Mouse (Mus musculus) right cerebral cortex, adult 2 months (tissue): ENCODE data around the gene Rapgef4.
A peak's percentile ranks its signal among the peaks of the same experiment; 100 is the strongest.
"Not testable (repeated sequence)": the region's sequence is repeated elsewhere in the genome, so short reads cannot be mapped to it uniquely, and the experiment has no call there.

Source experiments
- DNase-seq, 2 experiments: peaks; one replicate each; pipeline ENCODE4 v3.0.0; 2021 to 2022; ENCODE audit warnings: low spot score in 2 of 2

Rapgef4 gene

DNA sequence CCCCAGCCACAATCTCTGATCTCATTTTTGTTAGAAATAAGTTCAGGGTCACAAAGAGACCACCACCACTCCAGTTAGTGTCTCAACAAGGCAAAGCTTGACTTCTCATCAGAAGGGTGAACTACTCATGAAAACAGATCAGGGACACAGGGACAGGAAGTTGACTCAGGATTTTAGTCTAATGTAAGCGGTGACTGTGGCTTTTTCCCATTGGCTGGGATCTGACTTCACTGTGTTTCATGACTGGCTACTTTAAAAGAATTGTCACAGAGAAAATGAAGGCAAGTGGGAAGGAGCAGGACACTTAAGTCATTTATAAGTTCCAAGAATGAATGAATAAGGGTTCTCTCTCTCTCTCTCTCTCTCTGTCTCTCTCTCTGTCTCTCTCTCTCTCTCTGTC, 45.5 kb downstream of the Rapgef4 start:
- DNase-seq: no peak

DNA sequence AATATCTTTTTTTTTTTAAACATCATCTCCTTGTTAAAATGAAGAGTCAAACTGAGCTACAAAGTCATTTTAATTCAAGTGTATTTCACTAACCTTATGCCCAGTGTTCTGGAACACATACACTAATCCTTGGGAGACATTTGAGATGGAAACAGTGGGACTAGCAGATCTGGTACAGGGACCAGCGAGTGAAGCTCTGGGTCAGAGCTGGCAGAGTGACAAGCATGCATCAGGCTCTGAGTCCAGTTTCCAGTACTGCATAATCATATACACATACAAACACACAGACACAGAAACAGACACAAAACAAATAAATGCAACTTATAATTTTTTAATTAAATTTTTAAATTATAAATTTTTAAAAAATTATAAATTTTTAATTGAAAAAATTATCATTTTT, 48.0 kb downstream of the Rapgef4 start:
- DNase-seq: no peak

DNA sequence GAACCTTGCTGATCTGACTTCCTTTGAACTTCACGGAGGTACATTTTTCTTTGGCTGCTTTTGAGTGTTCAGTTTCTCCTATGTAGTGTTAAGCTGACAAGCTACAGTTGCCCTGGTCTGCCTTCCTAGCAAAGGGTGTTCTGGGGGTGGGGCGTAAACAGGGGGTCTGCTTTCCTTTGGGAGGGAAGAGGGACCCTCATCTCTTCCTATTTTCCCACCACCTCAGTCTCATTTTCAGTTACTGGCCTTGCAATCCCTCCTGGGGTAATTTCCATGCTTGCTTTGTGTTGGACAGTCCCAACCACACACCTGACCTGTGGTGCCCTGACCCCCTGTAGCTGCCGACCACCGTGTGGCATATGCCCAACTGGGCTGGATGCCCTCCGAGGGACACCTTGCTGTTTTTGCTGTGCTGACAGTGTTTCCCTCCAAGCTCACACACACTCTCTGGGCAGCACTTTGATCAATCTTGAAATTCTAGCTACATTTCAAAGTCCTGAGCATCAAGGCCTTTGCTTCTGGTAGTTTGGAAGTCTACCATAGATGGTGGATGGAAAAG, 48.6 kb downstream of the Rapgef4 start:
- no peak for DNase-seq

DNA sequence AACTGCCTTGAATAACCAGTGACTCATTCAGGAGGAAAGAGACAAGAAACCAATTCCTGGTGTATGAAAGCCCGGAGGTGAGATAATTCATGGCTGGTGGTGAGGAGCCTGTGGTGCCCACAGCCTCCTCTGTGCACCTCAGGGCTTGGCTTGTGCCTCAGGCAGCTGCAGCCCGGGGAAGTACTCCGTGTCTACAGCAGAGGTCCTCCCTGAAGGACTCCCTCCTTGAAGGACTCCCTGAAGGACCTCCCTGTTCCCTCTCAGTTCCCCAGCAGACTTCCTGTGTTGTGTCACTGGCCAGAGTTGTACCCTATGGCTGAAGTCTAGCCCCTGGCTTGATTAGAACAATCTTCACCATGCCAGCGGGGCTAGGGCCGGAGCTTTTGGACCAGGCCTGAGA, 50.7 kb downstream of the Rapgef4 start:
- DNase-seq: peak in 1 of 2 experiments; percentile 29

DNA sequence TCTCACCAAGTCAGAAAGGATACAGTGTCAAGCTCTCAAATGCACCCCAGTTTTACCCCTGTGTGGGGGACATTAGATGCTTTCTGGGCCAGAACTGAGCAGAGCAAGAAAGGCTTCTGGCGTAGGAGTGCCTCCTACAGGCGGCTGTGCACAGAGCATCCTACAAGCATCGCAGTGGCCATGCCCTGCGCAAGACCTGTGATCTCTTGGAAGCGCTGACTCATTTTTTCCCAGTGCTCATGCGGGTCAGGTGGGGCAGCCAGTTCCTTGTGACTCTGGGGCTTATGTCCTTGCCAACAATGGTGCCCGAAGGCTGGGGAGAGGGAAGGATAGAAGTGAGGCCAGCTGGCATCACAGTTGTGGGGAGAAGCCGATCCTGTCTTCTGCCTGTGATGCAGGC, 54.6 kb downstream of the Rapgef4 start:
- DNase-seq: peak; percentile 38 to 56

DNA sequence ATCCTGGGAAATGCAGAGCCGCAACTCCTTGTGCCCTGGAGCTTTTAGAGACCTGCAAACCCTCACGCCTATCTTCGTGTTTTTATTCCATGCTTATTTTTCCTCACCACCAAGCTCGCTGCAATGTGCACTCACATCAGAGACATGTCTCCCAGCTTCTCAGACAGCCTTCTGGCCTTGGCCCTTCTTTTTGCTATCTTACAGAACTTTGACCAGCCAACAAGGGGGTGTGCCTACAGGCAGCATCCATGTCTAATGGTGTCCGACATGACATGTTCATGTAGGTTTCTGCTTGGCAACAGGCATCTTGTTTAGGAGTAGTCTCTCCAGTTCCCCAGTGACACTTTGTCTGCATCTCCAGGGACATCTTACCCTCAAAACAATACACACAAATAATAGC, 56.3 kb downstream of the Rapgef4 start:
- no peak for DNase-seq

DNA sequence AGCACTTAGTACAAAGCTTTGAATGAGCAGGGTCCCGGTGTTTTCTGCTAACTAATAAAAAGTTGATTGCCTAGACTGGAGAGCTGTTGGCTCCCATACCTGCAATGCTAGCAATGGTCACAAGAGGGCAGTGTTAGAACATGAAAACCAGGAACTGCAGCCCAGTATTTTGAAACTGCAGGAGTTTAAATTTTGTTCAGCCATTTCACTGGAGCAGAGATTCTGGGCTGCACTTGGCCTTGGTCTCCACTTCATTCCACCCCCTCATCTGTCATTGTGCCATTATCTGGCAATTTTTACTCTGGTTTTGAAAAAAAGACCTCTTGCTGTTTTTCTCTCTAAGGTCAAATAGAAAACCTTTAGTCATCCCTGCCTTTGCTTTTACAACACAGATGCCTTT, 57.2 kb downstream of the Rapgef4 start:
- DNase-seq: peak; percentile 92 to 93

DNA sequence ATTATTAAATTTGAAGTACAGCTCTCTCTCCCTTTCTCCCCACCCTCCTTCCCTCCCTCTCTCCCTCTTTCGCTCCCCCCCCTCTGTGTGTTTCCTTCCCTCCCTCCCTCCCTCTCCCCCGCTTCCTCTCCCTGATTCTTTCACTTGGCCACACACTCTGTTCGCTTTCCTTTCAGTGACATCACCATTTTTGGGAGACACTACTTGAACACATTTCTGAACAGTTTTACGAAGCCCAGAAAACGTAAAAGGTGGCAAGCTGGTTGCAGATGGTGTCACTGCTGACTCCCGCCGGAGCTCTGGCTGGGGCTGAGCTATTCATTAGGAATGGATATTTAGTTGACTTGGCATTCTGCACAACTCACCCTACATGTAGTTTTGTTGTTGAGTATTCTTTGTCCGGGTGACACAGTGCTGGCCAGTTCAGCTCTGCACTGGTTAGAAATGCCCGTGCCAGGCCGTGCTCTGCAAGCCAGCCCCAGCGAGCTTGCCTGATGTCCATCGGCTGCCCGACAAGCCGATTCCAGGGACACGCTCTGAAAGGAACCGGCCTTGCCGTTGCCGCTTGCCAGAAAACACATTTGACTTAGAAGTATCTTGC, 57.7 kb downstream of the Rapgef4 start:
- DNase-seq: peak; percentile 43 to 53

DNA sequence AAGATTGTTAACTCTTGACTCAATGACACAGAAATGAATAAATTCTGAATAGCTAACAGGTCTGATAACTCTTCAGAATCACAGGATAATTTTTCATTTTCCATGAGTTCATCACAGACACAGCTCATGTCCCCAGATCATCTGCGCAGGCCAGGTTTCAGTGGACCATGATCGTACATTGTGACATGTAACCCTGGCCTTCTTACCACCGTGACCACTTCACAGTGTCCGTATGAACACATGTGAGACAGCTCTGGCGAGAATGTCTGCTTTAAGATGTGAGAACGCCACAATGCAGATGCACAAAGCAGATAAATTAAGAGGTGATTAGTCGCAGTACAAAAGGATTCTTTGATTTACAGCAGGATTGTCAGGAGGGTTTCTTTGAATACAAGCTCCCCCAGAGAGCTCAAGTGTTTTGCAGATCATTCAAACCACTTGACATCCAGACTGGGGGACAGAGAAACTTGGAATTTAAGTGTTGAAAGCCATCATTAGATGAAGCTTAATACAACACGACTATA, 58.5 kb downstream of the Rapgef4 start:
- DNase-seq: no peak

DNA sequence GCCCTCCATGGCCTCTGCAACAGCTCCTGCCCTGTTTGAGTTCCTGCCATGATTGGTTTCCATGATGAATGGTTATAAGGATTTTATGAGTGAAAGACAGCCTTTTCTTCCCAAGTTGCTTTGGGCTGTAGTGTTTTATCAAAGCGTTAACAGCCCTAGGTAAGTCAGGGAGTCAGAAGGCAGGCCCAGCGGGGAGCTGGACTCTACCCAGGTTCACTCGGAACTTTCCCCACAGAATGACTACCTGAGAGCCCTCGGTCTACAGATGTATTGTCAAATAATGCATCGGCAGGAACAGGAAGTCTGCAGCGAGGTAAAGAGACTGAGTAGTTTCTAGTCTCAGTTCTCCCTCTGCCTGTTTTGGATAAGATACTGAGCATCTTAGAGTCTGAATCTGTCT, 60.0 kb downstream of the Rapgef4 start:
- DNase-seq: no peak

DNA sequence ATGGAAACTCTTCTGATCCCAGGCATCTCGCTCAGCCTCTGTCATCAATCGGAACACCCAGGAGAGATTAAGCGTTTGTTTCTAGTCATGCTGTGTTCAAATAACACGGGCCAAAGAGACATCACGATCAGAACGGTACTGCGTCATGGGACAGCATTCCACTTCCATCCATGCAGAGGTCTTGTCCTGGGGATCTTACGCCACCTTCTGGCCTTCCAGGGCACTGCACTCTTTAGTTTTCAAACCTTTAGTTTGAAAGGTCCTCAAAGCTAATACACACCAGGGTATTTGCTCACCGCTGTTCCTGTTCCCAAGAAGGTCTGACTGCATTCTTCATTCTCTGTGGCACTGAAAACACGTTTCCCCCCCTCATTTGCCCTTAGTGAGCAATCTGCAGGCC, 61.1 kb downstream of the Rapgef4 start:
- DNase-seq: no peak

DNA sequence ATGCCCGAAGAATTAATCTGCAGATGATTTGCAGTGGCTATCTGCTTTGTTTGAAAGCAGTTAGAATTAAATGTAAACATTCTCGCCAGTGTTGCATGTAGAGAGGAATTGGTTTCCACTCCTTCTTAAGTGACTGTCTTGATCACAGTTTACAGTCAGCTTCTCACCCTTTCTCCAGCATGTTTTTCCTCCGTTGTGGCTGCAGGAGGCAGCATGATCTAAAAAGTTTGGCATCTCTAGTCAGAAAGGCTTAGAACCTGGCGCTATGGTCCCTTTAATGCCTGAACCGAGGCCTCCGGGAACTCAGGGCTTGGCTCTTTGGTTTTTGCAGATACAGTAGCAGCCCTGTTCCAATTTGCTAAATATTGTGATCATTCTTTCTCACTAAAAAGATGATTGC, 63.2 kb downstream of the Rapgef4 start:
- DNase-seq: no peak

DNA sequence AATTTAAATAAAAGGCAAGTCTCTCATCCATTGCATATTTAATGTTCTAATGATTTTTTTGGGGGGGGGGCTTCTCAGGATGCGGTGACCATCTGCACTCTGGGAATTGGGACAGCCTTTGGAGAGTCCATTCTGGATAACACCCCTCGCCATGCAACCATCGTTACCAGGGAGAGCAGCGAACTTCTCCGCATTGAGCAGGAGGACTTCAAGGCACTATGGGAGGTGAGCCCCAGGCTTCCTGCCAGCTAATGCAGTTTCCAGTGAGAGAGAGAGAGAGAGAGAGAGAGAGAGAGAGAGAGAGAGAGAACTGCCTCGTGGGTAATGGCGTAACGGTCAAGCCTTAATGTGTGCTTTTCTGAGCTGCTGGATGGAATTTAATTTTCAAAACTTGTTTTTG, 64.0 kb downstream of the Rapgef4 start:
- DNase-seq: no peak

DNA sequence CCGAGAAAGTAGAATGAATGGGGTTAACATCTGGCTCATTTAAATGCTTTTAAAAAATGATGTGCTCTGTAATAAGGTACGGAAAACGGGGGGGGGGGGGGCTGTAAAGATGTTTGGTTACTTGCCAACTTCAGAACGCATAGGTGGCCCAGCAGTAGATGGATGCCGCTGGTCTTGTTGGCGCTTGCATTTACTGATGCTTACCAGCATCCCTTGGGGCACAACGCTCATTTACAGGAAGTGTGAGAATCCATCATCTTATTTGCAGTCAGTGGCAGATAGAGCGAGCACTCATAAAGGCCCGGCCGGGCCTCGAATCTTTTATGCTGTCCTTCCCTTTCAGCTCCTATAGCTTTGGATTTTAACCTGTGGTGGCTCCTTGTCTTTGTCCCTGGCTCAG, 64.6 kb downstream of the Rapgef4 start:
- DNase-seq: no peak

DNA sequence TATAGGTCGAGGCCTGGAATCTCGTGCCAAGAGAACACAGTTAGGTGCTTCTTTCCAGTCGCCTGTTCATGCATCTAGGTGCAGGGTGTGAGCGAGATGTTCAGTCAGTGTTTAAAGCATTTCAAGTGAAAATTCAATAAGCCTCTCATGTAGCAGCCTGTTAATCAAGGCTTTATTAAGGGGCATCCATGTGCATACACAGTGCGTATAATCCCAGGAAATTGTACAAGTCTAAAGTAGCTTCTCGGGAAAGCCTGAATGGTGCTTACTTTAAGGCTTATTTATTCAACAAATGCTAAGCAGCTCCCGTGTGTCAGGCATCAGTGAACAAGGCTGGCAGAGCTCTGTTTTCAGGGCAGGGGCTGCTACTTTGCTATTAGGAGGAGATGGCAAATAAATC, 69.4 kb downstream of the Rapgef4 start:
- no peak for DNase-seq

DNA sequence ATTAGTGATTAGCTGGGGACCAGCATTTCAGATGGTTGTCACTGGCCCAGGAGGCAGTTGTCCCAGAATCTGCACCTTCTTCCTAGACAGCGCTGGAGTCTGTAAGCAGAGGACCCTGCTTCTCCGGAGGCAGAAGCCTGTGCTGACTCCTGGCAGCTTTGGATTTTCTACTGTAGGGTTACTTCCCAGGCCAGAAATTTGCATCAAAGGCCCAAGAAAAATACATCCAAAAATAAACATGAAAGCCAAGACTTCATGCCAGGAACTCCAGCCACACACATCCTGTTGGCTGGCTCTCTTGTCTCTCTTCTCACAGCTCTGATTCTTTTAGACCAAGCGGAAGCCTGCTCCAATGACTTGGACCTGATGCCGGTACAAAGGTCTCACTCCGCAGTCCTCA, 73.2 kb downstream of the Rapgef4 start:
- DNase-seq: no peak

DNA sequence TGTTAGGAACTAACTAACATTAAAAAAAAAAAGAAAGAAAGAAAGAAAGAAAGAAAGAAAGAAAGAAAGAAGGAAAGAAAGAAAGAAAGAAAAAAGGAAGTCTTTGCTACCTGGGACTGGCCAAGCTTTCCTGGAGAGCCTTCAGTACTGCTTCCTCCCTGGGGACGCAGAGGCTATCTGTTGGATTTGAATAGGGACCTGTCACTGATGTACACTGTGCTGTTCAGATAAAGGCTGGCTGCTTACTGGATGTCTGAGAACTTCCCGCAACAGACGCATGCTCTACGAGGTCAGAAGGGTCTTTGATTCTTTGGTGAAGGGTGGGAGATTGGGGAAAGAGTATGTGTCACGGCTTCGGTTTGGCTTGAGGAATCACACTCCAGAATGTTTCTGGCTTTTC, 73.7 kb downstream of the Rapgef4 start:
- DNase-seq: no peak

DNA sequence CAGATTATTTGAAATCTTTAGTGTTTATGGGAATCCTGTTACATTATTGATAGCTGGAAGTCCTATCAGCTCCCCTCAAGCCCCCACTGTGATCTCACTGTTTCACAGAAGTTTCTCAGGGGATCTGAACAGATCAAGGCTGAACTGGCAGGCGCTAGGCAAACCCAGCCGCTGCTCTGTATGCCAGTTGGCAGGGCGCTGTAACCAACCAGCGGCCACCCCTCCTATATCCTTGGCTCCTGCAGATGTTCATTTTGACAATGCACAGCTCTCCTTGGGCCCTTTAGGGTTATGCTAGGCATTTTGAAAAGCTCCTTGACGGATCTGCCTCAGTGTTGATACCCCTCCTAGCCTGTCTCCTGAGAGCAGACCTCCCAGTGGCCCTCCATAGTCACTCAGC, 74.4 kb downstream of the Rapgef4 start:
- no peak for DNase-seq

DNA sequence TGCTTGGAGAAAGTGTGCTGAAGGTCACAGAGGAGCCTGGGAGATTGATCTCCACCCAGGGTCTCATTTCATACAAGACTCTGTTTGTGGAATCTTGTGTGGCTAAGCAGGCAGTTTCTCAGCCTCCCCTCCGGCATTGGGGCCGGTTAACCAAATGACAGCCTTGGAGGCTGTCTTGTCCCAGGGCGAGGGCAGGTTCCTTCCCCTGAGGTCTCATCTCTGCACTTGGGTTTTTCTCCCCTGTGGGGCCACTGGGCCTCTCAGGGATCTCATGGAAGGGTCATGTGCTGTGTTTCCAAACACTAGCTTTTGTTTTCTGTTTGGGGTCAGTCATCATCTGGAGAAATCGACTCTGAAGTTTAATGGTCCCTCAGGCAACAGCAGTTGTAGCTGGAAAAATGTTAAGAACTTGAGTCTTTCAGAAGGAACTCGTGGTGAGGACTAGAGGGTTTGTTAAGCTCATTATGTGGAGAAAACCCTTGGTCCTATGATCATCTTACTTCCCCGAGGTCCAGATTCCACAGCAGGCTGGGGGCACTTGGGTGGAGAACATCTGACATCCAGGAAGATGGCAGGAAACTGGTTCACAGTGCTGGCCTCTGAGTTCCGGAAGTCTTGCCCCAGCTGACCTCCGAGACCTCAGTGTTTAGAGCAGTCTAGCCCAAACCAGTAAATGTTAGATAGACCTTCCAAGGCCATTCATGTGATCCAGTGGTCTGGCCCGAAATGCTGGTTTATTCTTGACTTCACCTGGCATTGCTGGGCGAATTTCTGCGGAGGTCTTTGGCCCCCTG, 75.2 kb downstream of the Rapgef4 start:
- no peak for DNase-seq

DNA sequence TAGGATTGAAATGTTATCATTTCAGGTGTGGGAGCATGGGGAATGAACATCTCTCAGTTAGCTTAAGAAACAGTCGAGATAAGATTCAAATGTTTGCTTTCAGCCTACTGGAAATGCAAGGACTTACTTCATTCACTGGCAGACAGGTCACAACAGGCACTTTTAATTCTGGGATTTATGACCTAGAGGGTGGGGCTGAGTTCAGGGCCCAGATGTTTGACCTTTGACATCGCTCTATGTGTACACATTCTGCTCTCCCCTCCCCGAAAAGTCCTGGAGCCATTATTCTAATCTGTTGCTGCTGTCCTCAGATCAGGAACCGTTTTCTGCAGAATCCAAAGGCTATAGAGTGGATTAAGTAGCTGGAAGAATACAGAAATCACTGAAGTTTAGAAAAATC, 81.9 kb downstream of the Rapgef4 start:
- no peak for DNase-seq

DNA sequence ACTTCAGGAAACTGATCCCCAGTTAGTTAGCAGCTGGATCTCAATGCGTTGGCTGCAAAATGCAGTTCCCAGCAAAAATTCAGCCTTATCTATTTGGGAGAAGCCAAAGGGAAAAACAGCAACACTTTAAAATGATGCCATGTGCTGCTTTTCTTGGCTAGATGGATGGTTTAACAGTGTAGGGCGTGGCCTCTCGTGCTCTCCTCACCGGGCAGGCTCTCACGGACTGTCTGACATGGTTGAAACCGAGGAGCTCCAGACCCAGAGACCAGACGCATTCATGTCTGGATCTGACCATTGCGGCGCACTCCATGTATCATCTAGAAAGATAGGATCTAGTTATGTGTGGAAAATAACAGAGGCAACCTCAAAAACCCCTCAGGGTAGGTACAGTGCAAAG, 87.5 kb downstream of the Rapgef4 start:
- no peak for DNase-seq

DNA sequence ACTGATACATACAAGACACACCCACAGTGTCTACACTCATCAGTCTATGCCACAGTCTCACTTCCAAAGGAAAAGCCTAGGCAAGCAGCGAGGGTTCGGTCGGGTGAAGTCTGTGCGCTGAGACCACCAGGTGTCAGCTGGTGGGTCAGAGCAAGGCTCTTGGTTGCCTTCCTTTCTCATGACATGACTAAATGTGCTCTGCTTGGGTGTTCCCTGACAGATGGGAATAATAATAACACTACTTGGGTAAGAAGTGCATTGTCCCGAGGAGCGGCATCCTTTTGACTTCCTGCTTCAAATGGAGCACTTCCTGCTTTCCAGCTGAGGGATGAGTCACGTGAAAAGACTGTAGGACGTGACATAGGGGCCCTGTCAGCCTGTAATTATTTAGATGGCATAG, 89.0 kb downstream of the Rapgef4 start:
- DNase-seq: no peak

DNA sequence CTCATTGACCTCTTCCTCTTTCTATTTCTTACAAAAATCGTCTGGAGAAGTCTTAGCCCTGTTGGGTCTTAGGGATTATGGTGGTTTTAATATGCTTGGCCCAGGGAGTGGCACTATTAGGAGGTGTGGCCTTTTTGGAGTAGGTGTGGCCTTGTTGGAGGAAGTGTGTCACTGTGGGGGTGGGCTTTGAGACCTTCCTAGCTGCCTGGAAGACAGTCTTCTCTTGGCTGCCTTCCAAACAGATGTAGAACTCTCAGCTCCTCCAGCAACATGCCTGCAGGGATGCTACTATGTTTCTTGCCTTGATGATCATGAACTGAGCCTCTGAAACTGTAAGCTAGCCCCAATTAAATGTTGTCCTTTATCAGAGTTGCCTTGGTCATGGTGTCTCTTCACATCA, 92.1 kb downstream of the Rapgef4 start:
- DNase-seq: not testable (repeated sequence)
